Mouse (Mus musculus) effector memory CD4-positive, alpha-beta T cell, adult 7 months (primary cell): ENCODE results near the gene Otud7b. TPM values are rescaled to one million over a fixed set of nuclear protein-coding genes. Genes with fewer than 3 reads are reported as not detected.

Experiments
- polyA plus RNA-seq: library from polyadenylated mRNA; unstranded; fragments of 100-300 nt; shearing (Covaris generic); gene quantifications from one replicate; pipeline ENCODE4 v1.2.1, GENCODE M21; 2017

Gene Otud7b
- 12.6 TPM for polyA plus RNA-seq

DNA sequence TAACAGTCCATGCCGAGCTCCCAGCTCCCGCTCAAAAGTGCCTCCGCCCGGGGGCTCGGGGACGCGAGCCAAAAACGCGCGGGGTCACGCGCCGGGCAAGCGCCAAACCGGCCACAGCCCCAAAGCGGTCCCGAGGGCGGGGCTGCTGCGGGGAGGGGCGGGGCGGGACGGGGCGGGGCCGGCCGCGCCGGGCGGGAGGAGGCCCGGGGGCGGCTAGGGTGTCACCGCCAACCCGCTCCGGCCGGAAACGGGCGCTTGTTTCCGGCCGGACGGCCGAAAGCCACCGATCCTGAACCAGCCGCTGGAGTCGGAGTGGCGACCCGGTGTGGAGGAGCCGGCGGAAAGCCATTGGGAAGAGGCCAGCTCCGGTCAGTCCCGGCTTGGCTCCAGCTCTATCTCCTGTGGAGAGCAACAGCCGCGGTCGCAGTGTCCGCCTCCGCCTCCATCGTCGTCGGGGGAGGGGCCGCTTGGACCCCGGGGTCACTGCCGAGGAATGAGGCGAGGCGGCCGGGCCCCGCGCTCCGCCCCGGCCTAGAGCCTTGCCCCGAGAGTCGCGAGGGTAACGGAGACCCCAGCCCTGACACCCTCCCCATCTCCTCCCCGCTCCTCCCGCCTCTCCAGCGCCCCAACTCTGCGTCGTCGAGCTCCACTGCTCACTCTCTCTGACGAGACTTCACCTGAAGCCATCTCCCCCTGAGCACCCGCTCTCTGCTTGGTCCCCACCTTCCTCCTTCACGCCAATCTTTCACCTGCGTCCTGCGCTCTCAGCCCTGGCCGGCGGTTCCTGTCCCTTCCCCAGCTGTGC is at the start of gene Otud7b:
Gene Otud7b, plus strand, starts transcription at position 267 of the 805 bp plus-strand sequence.

DNA sequence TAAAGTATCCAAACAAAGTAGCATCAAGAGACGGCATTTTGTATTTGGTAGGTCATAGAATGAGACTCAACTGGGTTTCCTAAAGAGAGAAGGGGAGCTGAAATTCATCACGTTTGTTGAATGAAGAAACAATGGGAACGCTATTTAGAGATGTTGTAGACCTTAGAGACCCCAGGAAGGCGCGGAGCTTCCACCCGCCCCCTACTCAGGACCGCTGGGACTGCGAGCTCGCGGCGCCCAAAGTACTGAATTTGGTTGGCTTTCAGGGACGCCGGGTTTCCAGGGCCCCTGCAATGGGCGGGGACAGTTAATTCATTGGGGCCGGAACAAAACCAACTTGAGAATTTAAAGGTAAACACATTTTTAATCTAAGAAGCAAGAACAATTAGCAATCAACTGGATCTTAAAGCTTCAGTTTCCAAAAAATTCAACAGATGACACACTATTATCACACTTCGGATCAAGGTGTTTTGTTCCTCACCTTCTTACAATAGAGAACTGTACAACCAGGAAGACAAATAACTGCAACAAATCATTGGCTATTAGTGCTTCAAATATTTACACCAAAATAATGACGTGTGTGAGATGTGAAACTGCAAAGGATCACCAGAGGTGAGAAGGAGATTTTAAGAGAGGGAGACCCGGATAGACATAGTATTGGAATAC is 46.0 kb upstream of the Otud7b start, which contains the start of gene Vps45:
Gene Vps45, minus strand, starts transcription at position 236 of the 666 bp plus-strand sequence.

GRCm38 (mm10) chr3:96161869-96162840 is 57.8 kb downstream of the Otud7b start, which contains the start of gene Mtmr11:
TSS of gene Mtmr11 (plus strand) at chr3:96162004.

DNA sequence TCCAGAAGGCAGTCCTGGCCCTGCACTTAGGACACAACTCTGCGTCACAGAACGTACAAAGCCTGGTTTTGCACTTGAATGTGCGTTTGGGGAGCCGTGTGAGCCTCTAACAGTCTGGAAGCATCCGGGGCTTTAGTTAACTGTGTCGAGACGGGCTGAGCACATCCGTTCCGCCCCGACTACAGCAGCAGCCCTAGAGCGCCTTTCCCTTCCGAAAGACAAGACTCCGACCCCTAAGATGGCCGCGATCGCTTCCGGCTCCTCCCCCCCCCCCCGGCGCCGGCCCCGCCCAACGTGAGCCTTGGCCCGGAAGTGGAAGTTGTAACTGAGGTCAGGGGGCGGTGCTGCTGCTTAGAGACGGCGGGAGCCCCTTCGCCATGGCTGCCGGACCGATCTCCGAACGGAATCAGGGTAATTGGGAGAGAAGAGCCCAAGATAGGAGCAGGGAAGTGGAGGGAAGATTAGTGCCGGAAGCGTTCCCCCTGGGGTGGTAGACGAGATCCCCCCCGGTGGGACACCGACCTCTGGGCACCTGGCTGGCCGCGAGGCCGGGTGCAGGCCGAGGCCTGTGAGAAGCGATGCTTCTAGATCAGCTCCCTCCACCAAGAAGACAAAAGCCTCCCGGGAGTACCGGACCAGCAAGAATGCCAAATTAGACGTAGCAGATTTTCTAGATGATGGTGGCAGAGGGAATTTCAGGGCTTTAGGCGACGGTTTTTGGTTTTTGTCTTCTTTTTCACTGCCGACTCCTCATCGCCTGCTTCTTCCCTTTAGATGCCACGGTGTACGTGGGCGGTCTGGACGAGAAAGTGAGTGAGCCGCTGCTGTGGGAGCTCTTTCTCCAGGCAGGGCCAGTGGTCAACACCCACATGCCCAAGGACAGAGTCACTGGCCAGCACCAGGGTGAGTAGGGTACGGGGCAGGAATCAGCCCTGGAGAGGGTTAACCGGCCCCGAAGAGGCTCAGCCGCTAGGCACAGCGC is 68.2 kb downstream of the Otud7b start, which contains the start of gene Sf3b4:
Gene Sf3b4, plus strand, starts transcription at position 136 of the 982 bp plus-strand sequence.

DNA sequence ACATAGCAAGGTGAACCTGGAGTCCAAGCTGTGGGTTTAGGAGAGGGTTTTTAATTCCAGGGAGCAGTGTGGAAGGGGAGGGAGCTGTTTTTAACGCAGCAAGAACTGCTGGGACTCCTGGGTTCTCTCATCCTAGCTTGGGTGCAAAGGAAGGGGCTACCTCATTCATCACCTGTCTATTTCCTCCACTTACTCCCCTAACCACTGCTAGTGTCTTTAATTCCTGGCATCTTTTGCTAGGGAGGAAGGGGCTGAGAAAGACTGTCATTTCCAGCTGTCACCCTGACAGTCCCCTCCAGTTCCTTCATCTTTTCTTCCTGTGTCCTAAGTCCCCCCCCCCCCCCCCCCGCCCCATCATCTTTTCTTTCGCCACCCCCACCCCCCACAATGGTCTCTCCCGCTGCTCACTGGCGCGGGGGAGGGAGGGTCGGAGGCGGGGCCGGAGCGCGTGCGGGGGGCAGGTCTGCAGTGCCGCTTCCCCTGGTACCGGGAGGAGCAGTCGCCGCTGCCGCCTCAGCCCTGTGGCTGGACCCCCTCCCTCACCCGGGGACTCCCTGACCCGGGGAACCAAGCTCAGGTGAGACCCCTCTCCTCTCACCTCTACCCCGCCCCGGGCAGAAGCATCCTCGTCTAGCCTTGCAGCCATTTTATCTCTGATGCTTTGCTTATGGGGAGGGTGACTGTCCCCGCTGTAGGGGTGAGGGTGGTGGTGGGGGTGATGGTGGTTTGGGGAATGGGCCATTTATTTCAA is 76.6 kb downstream of the Otud7b start, which contains the start of gene Sv2a:
Gene Sv2a, plus strand, starts transcription at position 425 of the 751 bp plus-strand sequence.

Other genes starting within 250 kb of the Otud7b start
- gene Prpf3, start 248.6 kb upstream of the Otud7b start, polyA plus RNA-seq = 40.3 TPM
- 120 TPM for gene Mrps21, start 233.0 kb upstream of the Otud7b start, polyA plus RNA-seq
- 11.1 TPM for gene Ciart, start 222.3 kb upstream of the Otud7b start, polyA plus RNA-seq
- not detected for gene BC028528, start 212.5 kb upstream of the Otud7b start, polyA plus RNA-seq
- 34.3 TPM for gene Aph1a, start 210.6 kb upstream of the Otud7b start, polyA plus RNA-seq
- gene Car14, start 199.8 kb upstream of the Otud7b start, polyA plus RNA-seq = not detected
- gene Anp32e, start 175.3 kb upstream of the Otud7b start, polyA plus RNA-seq = 199 TPM
- 4.8 TPM for gene Plekho1, start 108.5 kb upstream of the Otud7b start, polyA plus RNA-seq
- gene Vps45, start 46.1 kb upstream of the Otud7b start, polyA plus RNA-seq = 19.4 TPM
- 0.37 TPM for gene Mtmr11, start 57.5 kb downstream of the Otud7b start, polyA plus RNA-seq
- 123 TPM for gene Sf3b4, start 67.8 kb downstream of the Otud7b start, polyA plus RNA-seq
- 0.40 TPM for gene Sv2a, start 76.6 kb downstream of the Otud7b start, polyA plus RNA-seq
- 7.2 TPM for gene Bola1, start 115.2 kb downstream of the Otud7b start, polyA plus RNA-seq
- 1.2 TPM for gene Hist2h2ab, start 115.3 kb downstream of the Otud7b start, polyA plus RNA-seq
- 9.3 TPM for gene Hist2h2ac, start 116.4 kb downstream of the Otud7b start, polyA plus RNA-seq
- 1.2 TPM for gene Hist2h2be, start 116.6 kb downstream of the Otud7b start, polyA plus RNA-seq
- not detected for gene Hist2h3c2, start 134.6 kb downstream of the Otud7b start, polyA plus RNA-seq
- gene Hist2h2aa2, start 135.7 kb downstream of the Otud7b start, polyA plus RNA-seq = 35.5 TPM
- gene Hist2h2aa1, start 141.0 kb downstream of the Otud7b start, polyA plus RNA-seq = not detected
- gene Hist2h3c1, start 142.2 kb downstream of the Otud7b start, polyA plus RNA-seq = not detected
- gene Hist2h4, start 158.8 kb downstream of the Otud7b start, polyA plus RNA-seq = 1.7 TPM
- gene Hist2h3b, start 164.1 kb downstream of the Otud7b start, polyA plus RNA-seq = 5.1 TPM
- gene Hist2h2bb, start 165.2 kb downstream of the Otud7b start, polyA plus RNA-seq = 4.8 TPM
- not detected for gene Fcgr1, start 189.4 kb downstream of the Otud7b start, polyA plus RNA-seq